Mouse (Mus musculus): Measurements from ENCODE around the gene Tas2r135. TPM values are rescaled to one million over a fixed set of nuclear protein-coding genes. Genes with fewer than 3 reads are reported as not detected.

Tas2r135 gene
- polyA plus RNA-seq, 1 experiment from 2014 or later, result not detected

GRCm38 (mm10) chr6:42441395-42441794 lies 36.2 kb downstream of the Tas2r135 start:
- H3K4me1 ChIP-seq (ENCODE audit: control insufficient read depth, insufficient read depth, low read length), result peaks cover 4% of the 10 kb centered on the region
- H3K9ac ChIP-seq (ENCODE audit: low read length), result no peak overlapping the region
- no peaks in the 10 kb centered on the region for H3K27me3 ChIP-seq (ENCODE audit: control insufficient read depth, insufficient read depth, low read length)
- no peak for ATAC-seq (ENCODE audit: insufficient read depth, low FRiP score)
- no peak overlapping the region for H3K27ac ChIP-seq (ENCODE audit: low read length)
- no peaks in the 10 kb centered on the region for H3K36me3 ChIP-seq (ENCODE audit: control insufficient read depth, insufficient read depth, low read length)
- WGBS, result 60% methylated on average over 2 of the region's 2 CpGs
- no peak overlapping the region for H3K4me2 ChIP-seq (ENCODE audit: low read depth, low read length)
- H3K4me3 ChIP-seq (replicated peaks; ENCODE audit: low read length), result no peak overlapping the region
- H3K9me3 ChIP-seq (replicated peaks; ENCODE audit: control insufficient read depth, low read length), result no peaks in the 10 kb centered on the region

DNA sequence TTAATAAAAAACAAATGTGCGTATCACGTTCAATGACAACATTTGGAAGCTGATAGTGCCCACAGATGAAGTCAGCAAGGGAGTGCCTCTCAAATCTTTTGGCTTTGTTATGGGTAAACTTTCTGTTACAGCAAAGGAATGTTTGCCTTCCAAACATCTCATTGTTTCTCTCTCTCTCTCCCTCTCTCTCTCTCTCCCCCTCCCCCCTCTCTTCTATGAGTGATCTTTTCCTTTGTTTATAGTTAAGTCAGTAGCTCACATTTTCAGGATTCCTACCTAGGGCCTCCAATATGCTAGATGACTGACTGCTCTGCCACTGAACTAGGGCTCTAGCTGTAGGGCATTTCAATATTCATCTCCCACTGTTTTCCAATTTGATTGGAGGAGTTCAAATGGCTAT lies 39.3 kb downstream of the Tas2r135 start:
- Histone ChIP-seq H3K4me1 (ENCODE audit: control insufficient read depth, insufficient read depth, low read length) (peaks cover 4% of the 10 kb centered on the region), H3K9me3 (replicated peaks; ENCODE audit: control insufficient read depth, low read length) (no peaks in the 10 kb centered on the region), H3K36me3 (ENCODE audit: control insufficient read depth, insufficient read depth, low read length) (no peaks in the 10 kb centered on the region), H3K9ac (ENCODE audit: low read length) (no peak overlapping the region), H3K4me2 (ENCODE audit: low read depth, low read length) (no peak overlapping the region), H3K27ac (ENCODE audit: low read length) (no peak overlapping the region), H3K27me3 (ENCODE audit: control insufficient read depth, insufficient read depth, low read length) (no peaks in the 10 kb centered on the region), H3K4me3 (replicated peaks; ENCODE audit: low read length) (no peak overlapping the region)
- no peak for ATAC-seq (ENCODE audit: insufficient read depth, low FRiP score)
- 42% methylated on average over 2 of the region's 2 CpGs for WGBS

GRCm38 (mm10) chr6:42447381-42447780 lies 42.1 kb downstream of the Tas2r135 start:
- WGBS, result 62% methylated on average over 2 of the region's 2 CpGs
- Histone ChIP-seq H3K9ac (ENCODE audit: low read length) (no peak overlapping the region), H3K4me1 (ENCODE audit: control insufficient read depth, insufficient read depth, low read length) (peaks cover 4% of the 10 kb centered on the region), H3K27ac (ENCODE audit: low read length) (no peak overlapping the region), H3K9me3 (replicated peaks; ENCODE audit: control insufficient read depth, low read length) (no peaks in the 10 kb centered on the region), H3K4me2 (ENCODE audit: low read depth, low read length) (no peak overlapping the region), H3K4me3 (replicated peaks; ENCODE audit: low read length) (no peak overlapping the region), H3K36me3 (ENCODE audit: control insufficient read depth, insufficient read depth, low read length) (no peaks in the 10 kb centered on the region), H3K27me3 (ENCODE audit: control insufficient read depth, insufficient read depth, low read length) (no peaks in the 10 kb centered on the region)
- ATAC-seq (ENCODE audit: insufficient read depth, low FRiP score), result no peak

Other genes with a start within 250 kb of the Tas2r135 start
- gene Tas2r144, start 190.1 kb upstream of the Tas2r135 start, polyA plus RNA-seq (2015; fragmentation: Nextera tagmentation; extraction: Ambion mirVana), result not detected in 2 replicates
- gene Gstk1, start 159.5 kb upstream of the Tas2r135 start, polyA plus RNA-seq (2015; fragmentation: Nextera tagmentation; extraction: Ambion mirVana), result 22.8 and 23.8 TPM in 2 replicates
- 6.3 and 8.6 TPM in 2 replicates for gene Tmem139, start 143.5 kb upstream of the Tas2r135 start, polyA plus RNA-seq (2015; fragmentation: Nextera tagmentation; extraction: Ambion mirVana)
- gene Casp2, start 140.4 kb upstream of the Tas2r135 start, polyA plus RNA-seq (2015; fragmentation: Nextera tagmentation; extraction: Ambion mirVana), result 47.2 and 58.2 TPM in 2 replicates
- 0.10 and 0.18 TPM in 2 replicates for gene Clcn1, start 118.7 kb upstream of the Tas2r135 start, polyA plus RNA-seq (2015; fragmentation: Nextera tagmentation; extraction: Ambion mirVana)
- gene Fam131b, start 80.8 kb upstream of the Tas2r135 start, polyA plus RNA-seq (2015; fragmentation: Nextera tagmentation; extraction: Ambion mirVana), result 0.29 and 0.32 TPM in 2 replicates
- 99.0 and 107 TPM in 2 replicates for gene Zyx, start 55.8 kb upstream of the Tas2r135 start, polyA plus RNA-seq (2015; fragmentation: Nextera tagmentation; extraction: Ambion mirVana)
- 25.5 and 31.3 TPM in 2 replicates for gene Epha1, start 32.2 kb upstream of the Tas2r135 start, polyA plus RNA-seq (2015; fragmentation: Nextera tagmentation; extraction: Ambion mirVana)
- gene Tas2r143, start 5.2 kb upstream of the Tas2r135 start, polyA plus RNA-seq (2015; fragmentation: Nextera tagmentation; extraction: Ambion mirVana), result not detected in 2 replicates
- not detected in 2 replicates for gene Tas2r126, start 29.1 kb downstream of the Tas2r135 start, polyA plus RNA-seq (2015; fragmentation: Nextera tagmentation; extraction: Ambion mirVana)
- not detected in 2 replicates for gene Olfr458, start 59.8 kb downstream of the Tas2r135 start, polyA plus RNA-seq (2015; fragmentation: Nextera tagmentation; extraction: Ambion mirVana)
- gene Olfr457, start 70.9 kb downstream of the Tas2r135 start, polyA plus RNA-seq (2015; fragmentation: Nextera tagmentation; extraction: Ambion mirVana), result not detected in 2 replicates
- not detected in 2 replicates for gene Olfr456, start 81.8 kb downstream of the Tas2r135 start, polyA plus RNA-seq (2015; fragmentation: Nextera tagmentation; extraction: Ambion mirVana)
- gene Olfr455, start 142.2 kb downstream of the Tas2r135 start, polyA plus RNA-seq (2015; fragmentation: Nextera tagmentation; extraction: Ambion mirVana), result 0.04 and 0.07 TPM in 2 replicates
- gene Tcaf3, start 192.3 kb downstream of the Tas2r135 start, polyA plus RNA-seq (2015; fragmentation: Nextera tagmentation; extraction: Ambion mirVana), result not detected in 2 replicates
- gene Tcaf2, start 239.8 kb downstream of the Tas2r135 start, polyA plus RNA-seq (2015; fragmentation: Nextera tagmentation; extraction: Ambion mirVana), result 14.8 and 17.2 TPM in 2 replicates